Mouse (Mus musculus): ENCODE data around the gene Mogat2. TPM values are rescaled to one million over a fixed set of nuclear protein-coding genes. Genes with fewer than 3 reads are reported as not detected.

Mogat2 gene
- polyA plus RNA-seq, 1 experiment from 2014 or later = 14.5 TPM

- ATAC-seq (ENCODE audit: low FRiP score) (no peak), DNase-seq (ENCODE audit: low spot score) (no peak)
- Histone ChIP-seq H3K36me3 (ENCODE audit: control insufficient read depth, insufficient read depth, low read length) (no peaks in the 10 kb centered on the region), H3K4me2 (replicated peaks; ENCODE audit: low read depth, low read length) (no peak overlapping the region), H3K27me3 (ENCODE audit: control insufficient read depth, insufficient read depth, low read length) (no peaks in the 10 kb centered on the region), H3K9ac (ENCODE audit: low read depth, low read length) (no peak overlapping the region), H3K9me3 (ENCODE audit: control insufficient read depth, low read length) (no peaks in the 10 kb centered on the region), H3K4me1 (replicated peaks; ENCODE audit: control insufficient read depth, insufficient read depth, low read length) (no peaks in the 10 kb centered on the region), H3K27ac (ENCODE audit: low read depth, low read length) (no peak overlapping the region), H3K4me3 (ENCODE audit: low read depth, low read length) (no peak overlapping the region)
- 66% methylated on average over 2 of the region's 2 CpGs for WGBS
Observed at GRCm38 (mm10) chr7:99194511-99194910, 43.9 kb downstream of the Mogat2 start.

GRCm38 (mm10) chr7:99193926-99194325 is 44.5 kb downstream of the Mogat2 start:
- no peaks in the 10 kb centered on the region for H3K9me3 ChIP-seq (ENCODE audit: control insufficient read depth, low read length)
- no peak overlapping the region for H3K4me2 ChIP-seq (replicated peaks; ENCODE audit: low read depth, low read length)
- no peaks in the 10 kb centered on the region for H3K4me1 ChIP-seq (replicated peaks; ENCODE audit: control insufficient read depth, insufficient read depth, low read length)
- ATAC-seq (ENCODE audit: low FRiP score) = no peak
- WGBS = 84% methylated on average over 4 of the region's 4 CpGs
- no peak for DNase-seq (ENCODE audit: low spot score)
- H3K4me3 ChIP-seq (ENCODE audit: low read depth, low read length) = no peak overlapping the region
- H3K36me3 ChIP-seq (ENCODE audit: control insufficient read depth, insufficient read depth, low read length) = no peaks in the 10 kb centered on the region
- no peak overlapping the region for H3K9ac ChIP-seq (ENCODE audit: low read depth, low read length)
- no peak overlapping the region for H3K27ac ChIP-seq (ENCODE audit: low read depth, low read length)
- H3K27me3 ChIP-seq (ENCODE audit: control insufficient read depth, insufficient read depth, low read length) = no peaks in the 10 kb centered on the region

GRCm38 (mm10) chr7:99191411-99191810 is 47.0 kb downstream of the Mogat2 start:
- Histone ChIP-seq H3K4me3 (ENCODE audit: low read depth, low read length) (no peak overlapping the region), H3K27ac (ENCODE audit: low read depth, low read length) (no peak overlapping the region), H3K4me2 (replicated peaks; ENCODE audit: low read depth, low read length) (no peak overlapping the region), H3K4me1 (replicated peaks; ENCODE audit: control insufficient read depth, insufficient read depth, low read length) (no peaks in the 10 kb centered on the region), H3K36me3 (ENCODE audit: control insufficient read depth, insufficient read depth, low read length) (no peaks in the 10 kb centered on the region), H3K9ac (ENCODE audit: low read depth, low read length) (no peak overlapping the region), H3K27me3 (ENCODE audit: control insufficient read depth, insufficient read depth, low read length) (no peaks in the 10 kb centered on the region), H3K9me3 (ENCODE audit: control insufficient read depth, low read length) (no peaks in the 10 kb centered on the region)
- no peak for ATAC-seq (ENCODE audit: low FRiP score)
- no peak for DNase-seq (ENCODE audit: low spot score)

GRCm38 (mm10) chr7:99189885-99190284 is 48.5 kb downstream of the Mogat2 start:
- Histone ChIP-seq H3K4me1 (replicated peaks; ENCODE audit: control insufficient read depth, insufficient read depth, low read length) (no peaks in the 10 kb centered on the region), H3K4me2 (replicated peaks; ENCODE audit: low read depth, low read length) (no peak overlapping the region), H3K4me3 (ENCODE audit: low read depth, low read length) (no peak overlapping the region), H3K27me3 (ENCODE audit: control insufficient read depth, insufficient read depth, low read length) (no peaks in the 10 kb centered on the region), H3K9ac (ENCODE audit: low read depth, low read length) (no peak overlapping the region), H3K36me3 (ENCODE audit: control insufficient read depth, insufficient read depth, low read length) (no peaks in the 10 kb centered on the region), H3K9me3 (ENCODE audit: control insufficient read depth, low read length) (no peaks in the 10 kb centered on the region), H3K27ac (ENCODE audit: low read depth, low read length) (no peak overlapping the region)
- DNase-seq (ENCODE audit: low spot score) (no peak), ATAC-seq (ENCODE audit: low FRiP score) (no peak)
- WGBS = 80% methylated on average over 5 of the region's 5 CpGs

GRCm38 (mm10) chr7:99188630-99189029 is 49.8 kb downstream of the Mogat2 start:
- no peak overlapping the region for H3K9ac ChIP-seq (ENCODE audit: low read depth, low read length)
- DNase-seq (ENCODE audit: low spot score) = no peak
- 85% methylated on average over 6 of the region's 6 CpGs for WGBS
- ATAC-seq (ENCODE audit: low FRiP score) = no peak
- H3K9me3 ChIP-seq (ENCODE audit: control insufficient read depth, low read length) = no peaks in the 10 kb centered on the region
- H3K4me1 ChIP-seq (replicated peaks; ENCODE audit: control insufficient read depth, insufficient read depth, low read length) = no peaks in the 10 kb centered on the region
- H3K27me3 ChIP-seq (ENCODE audit: control insufficient read depth, insufficient read depth, low read length) = no peaks in the 10 kb centered on the region
- H3K36me3 ChIP-seq (ENCODE audit: control insufficient read depth, insufficient read depth, low read length) = no peaks in the 10 kb centered on the region
- no peak overlapping the region for H3K27ac ChIP-seq (ENCODE audit: low read depth, low read length)
- H3K4me2 ChIP-seq (replicated peaks; ENCODE audit: low read depth, low read length) = no peak overlapping the region
- H3K4me3 ChIP-seq (ENCODE audit: low read depth, low read length) = no peak overlapping the region

GRCm38 (mm10) chr7:99187451-99187850 is 51.0 kb downstream of the Mogat2 start:
- WGBS = 87% methylated on average over 5 of the region's 5 CpGs
- no peak overlapping the region for H3K27ac ChIP-seq (ENCODE audit: low read depth, low read length)
- no peak overlapping the region for H3K9ac ChIP-seq (ENCODE audit: low read depth, low read length)
- no peak for ATAC-seq (ENCODE audit: low FRiP score)
- H3K36me3 ChIP-seq (ENCODE audit: control insufficient read depth, insufficient read depth, low read length) = no peaks in the 10 kb centered on the region
- no peaks in the 10 kb centered on the region for H3K4me1 ChIP-seq (replicated peaks; ENCODE audit: control insufficient read depth, insufficient read depth, low read length)
- no peak overlapping the region for H3K4me2 ChIP-seq (replicated peaks; ENCODE audit: low read depth, low read length)
- no peak overlapping the region for H3K4me3 ChIP-seq (ENCODE audit: low read depth, low read length)
- no peaks in the 10 kb centered on the region for H3K9me3 ChIP-seq (ENCODE audit: control insufficient read depth, low read length)
- no peaks in the 10 kb centered on the region for H3K27me3 ChIP-seq (ENCODE audit: control insufficient read depth, insufficient read depth, low read length)
- DNase-seq (ENCODE audit: low spot score) = no peak

GRCm38 (mm10) chr7:99185405-99185804 is 53.0 kb downstream of the Mogat2 start:
- Histone ChIP-seq H3K27me3 (ENCODE audit: control insufficient read depth, insufficient read depth, low read length) (no peaks in the 10 kb centered on the region), H3K9ac (ENCODE audit: low read depth, low read length) (no peak overlapping the region), H3K36me3 (ENCODE audit: control insufficient read depth, insufficient read depth, low read length) (no peaks in the 10 kb centered on the region), H3K4me3 (ENCODE audit: low read depth, low read length) (no peak overlapping the region), H3K4me1 (replicated peaks; ENCODE audit: control insufficient read depth, insufficient read depth, low read length) (0 out of 2 replicates have a peak, but pooled peaks cover 3% of the 10 kb centered on the region), H3K4me2 (replicated peaks; ENCODE audit: low read depth, low read length) (no peak overlapping the region), H3K27ac (ENCODE audit: low read depth, low read length) (no peak overlapping the region), H3K9me3 (ENCODE audit: control insufficient read depth, low read length) (no peaks in the 10 kb centered on the region)
- 91% methylated on average over 3 of the region's 3 CpGs for WGBS
- no peak for ATAC-seq (ENCODE audit: low FRiP score)
- DNase-seq (ENCODE audit: low spot score) = no peak

GRCm38 (mm10) chr7:99183751-99184150 is 54.7 kb downstream of the Mogat2 start:
- no peak overlapping the region for H3K27ac ChIP-seq (ENCODE audit: low read depth, low read length)
- H3K4me3 ChIP-seq (ENCODE audit: low read depth, low read length) = no peak overlapping the region
- H3K9ac ChIP-seq (ENCODE audit: low read depth, low read length) = no peak overlapping the region
- 69% methylated on average over 6 of the region's 6 CpGs for WGBS
- ATAC-seq (ENCODE audit: low FRiP score) (no peak), DNase-seq (ENCODE audit: low spot score) (no peak)
- no peaks in the 10 kb centered on the region for H3K9me3 ChIP-seq (ENCODE audit: control insufficient read depth, low read length)
- H3K27me3 ChIP-seq (ENCODE audit: control insufficient read depth, insufficient read depth, low read length) = no peaks in the 10 kb centered on the region
- H3K4me1 ChIP-seq (replicated peaks; ENCODE audit: control insufficient read depth, insufficient read depth, low read length) = 0 out of 2 replicates have a peak, but pooled peaks cover 3% of the 10 kb centered on the region
- no peaks in the 10 kb centered on the region for H3K36me3 ChIP-seq (ENCODE audit: control insufficient read depth, insufficient read depth, low read length)
- no peak overlapping the region for H3K4me2 ChIP-seq (replicated peaks; ENCODE audit: low read depth, low read length)

- Histone ChIP-seq H3K4me3 (ENCODE audit: low read depth, low read length) (peak within 1 kb of the TSS; percentile 68), H3K9me3 (ENCODE audit: control insufficient read depth, low read length) (no peaks in the 10 kb centered on the region), H3K4me1 (replicated peaks; ENCODE audit: control insufficient read depth, insufficient read depth, low read length) (0 out of 2 replicates have a peak, but pooled peaks cover 3% of the 10 kb centered on the region), H3K36me3 (ENCODE audit: control insufficient read depth, insufficient read depth, low read length) (no peaks in the 10 kb centered on the region), H3K4me2 (replicated peaks; ENCODE audit: low read depth, low read length) (peak within 1 kb of the TSS; percentile 96), H3K9ac (ENCODE audit: low read depth, low read length) (peak within 1 kb of the TSS; percentile 79), H3K27ac (ENCODE audit: low read depth, low read length) (peak within 1 kb of the TSS; percentile 48; the same call in 1 of the 2 replicates), H3K27me3 (ENCODE audit: control insufficient read depth, insufficient read depth, low read length) (no peaks in the 10 kb centered on the region)
- WGBS = under 1% methylated on average over 63 of the region's 63 CpGs
- DNase-seq (ENCODE audit: low spot score) = peak; percentile 96
- ATAC-seq (ENCODE audit: low FRiP score) = peak; percentile 96
Observed at GRCm38 (mm10) chr7:99182432-99183172, 55.8 kb downstream of the Mogat2 start, which contains the start of gene Dgat2. TSS of gene Dgat2 (minus strand) at chr7:99182719.
